Mouse (Mus musculus) cerebellum, postnatal 4 days (tissue): ENCODE results near the gene Kirrel3.

ENCODE experiments used
- DNase-seq, 2 experiments: peaks; one replicate each; pipeline ENCODE4 v3.0.0; 2022; ENCODE audit warnings: low spot score in 2 of 2, mixed read lengths in 1 of 2

Kirrel3 gene

DNA sequence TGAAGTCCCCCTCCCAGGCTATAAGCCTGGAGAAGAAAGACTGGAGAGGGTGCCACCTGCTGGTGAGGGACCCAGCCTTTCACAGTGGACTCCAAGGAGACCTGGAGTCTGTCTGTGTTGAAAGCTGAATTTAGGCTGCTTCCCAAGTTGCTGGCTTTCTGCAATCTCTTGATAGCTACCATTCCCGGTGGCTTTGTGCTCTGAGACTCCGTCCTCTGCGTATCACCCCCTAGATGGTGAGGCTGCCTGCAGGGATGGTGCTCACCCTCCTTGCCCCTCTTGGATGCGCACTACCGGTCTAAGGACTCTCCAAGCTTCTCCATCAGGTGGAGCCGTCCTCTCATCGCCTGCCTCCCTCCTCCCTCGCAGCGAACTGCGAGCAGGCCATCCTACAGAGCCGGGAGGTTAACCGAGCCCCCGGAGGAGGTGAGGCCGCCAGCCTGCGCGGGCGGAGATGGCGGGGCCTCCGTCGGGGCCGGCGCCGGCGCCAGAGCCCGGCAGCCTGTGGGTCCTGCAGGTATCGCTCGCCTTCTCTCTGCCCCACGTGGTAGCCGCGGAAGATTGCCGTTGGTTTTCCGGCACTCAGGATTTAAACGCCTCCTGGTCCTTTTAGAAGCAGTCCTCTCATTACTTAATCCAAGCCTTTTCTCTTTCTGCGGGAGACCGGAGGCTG, at the start of gene Kirrel3:
Kirrel3 (plus strand) TSS at position 136 of the 673 bp plus-strand sequence.
- peak; percentile 64 to 75 for DNase-seq

DNA sequence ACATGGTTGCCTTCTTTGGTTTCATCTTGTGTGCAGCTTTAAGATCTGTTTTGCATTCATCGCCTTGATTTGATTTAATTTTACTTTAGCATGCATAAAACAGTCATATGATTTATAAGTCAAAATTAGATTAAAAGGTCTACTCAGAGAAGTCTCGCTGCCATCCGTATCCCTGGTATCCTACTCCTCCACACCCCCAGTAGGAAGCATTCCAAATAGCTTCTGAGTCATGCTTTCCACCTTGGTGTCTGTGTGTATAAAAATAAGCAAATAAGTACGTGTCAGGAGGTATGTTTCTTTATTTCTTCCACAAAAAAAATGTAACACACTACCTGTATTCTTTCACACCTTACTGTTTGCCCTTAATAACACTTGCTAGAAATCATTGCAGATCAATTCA, 45.0 kb upstream of the Kirrel3 start:
- no peak for DNase-seq

DNA sequence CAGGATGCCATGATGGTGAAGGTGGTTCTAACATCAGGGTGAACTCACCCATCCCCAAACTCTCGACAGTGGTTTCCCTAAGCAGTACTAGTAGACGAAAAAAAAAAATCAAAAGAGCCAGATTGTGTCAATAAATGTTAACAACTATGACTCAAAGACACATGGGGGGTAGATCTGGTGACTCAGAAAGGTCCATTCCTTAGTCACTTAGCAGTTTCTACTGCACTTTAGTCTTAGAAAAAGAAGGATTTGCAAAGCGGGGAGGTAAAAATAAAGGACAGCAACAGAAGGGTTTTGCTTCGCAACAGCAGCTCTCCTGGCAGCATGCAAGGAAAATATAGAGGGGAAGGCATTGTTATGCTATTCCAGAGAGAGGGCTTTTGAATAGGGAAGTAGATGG, 41.7 kb upstream of the Kirrel3 start:
- no peak for DNase-seq

DNA sequence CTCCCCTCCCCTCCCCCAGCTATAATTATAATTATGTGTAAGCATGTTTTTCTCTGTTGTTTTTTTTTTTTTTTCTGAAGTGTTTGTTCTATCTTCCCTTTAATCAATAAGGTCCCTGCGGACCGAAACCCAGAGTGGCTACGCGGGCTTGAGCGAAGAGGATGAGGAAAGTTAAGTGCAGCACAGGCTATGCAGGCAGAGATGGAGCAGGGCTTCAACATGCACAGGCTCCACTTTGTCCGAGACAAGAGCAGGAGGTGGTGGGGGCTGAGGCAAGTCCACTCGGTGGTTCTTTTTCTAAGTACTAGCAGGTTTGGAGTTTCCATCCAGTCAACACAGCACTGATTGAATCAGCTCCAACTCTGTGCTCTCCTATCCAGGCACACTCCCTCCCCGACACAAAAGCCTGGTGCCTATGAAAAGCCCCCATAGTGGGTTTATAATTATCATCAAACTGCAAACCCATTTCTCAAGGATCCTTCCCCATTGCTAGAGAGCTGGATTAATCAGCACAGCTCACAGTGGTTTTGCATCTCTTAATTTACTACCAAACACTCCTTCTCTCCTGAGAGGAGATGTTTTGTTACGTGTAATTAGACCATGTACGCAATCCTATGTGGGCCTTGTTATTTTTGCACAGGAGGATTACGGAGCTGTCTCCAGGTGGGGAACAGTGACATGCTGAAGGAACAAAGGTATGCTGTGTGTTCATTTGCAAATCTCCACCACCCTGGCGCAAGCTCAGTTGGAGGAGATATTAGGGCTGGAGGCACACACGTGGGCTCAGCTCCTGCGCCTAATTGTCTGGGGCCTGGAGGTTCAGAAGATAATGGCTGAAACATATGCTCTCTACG, 39.0 kb upstream of the Kirrel3 start:
- no peak for DNase-seq

DNA sequence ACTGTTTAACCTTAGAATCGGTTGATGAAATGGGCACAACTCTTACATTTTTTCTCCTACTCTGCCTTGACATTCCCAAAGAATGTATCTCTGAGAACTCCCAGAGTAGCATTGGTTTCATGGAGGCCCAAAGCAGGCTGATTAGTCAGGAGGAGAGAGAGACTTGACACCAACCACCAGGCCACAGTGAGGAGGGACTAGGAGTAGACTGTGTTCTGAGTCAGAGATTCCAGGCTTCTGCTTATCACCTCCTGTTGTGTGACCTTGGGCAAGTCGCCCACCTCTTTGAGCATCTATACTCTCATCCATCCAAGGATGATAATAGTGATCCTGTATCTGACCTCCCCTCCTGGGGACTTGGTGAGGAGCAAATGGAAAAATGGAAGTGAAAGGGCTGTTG, 38.0 kb upstream of the Kirrel3 start:
- no peak for DNase-seq

DNA sequence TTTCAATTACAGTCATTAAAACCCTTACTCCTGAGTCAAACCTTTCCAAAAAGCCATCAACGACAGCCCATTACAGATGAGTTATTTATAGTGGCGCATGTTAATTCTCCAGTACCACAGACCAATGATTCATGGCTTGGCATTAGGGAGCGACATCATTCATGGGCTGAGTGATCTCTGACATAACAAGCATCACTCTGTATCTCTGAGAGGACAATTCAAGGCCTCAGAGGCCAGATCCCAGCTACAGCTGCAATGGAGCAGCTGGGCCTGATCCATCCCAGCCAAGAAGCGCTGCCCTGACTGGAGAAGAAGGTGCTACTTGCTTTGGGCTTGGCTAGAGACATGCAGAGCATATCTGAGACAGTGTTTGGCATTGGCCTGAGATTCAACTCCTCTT, 37.2 kb upstream of the Kirrel3 start:
- no peak for DNase-seq

DNA sequence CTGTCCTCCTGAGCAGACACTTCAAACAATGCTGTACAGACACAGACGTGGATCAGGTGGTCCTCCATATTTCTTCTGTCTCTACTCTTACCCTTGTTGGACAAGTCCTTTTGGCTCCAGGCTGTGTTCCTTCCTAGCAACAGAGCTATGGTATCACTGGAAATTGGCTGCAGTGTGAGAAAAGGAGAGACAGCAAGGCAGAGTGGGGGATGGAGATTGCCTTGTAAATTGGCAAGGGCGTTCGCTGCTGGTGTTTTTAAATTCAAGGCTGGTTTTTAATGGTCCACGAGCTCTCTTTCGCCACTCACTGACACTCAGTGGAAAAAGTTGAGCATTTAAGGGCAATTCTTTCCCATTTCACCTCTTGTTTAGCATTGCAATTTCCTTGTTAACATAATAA, 27.5 kb upstream of the Kirrel3 start:
- DNase-seq = no peak

- DNase-seq = no peak
These were observed 25.7 kb upstream of the Kirrel3 start for GRCm38 (mm10) chr9:34459968-34460367.

DNA sequence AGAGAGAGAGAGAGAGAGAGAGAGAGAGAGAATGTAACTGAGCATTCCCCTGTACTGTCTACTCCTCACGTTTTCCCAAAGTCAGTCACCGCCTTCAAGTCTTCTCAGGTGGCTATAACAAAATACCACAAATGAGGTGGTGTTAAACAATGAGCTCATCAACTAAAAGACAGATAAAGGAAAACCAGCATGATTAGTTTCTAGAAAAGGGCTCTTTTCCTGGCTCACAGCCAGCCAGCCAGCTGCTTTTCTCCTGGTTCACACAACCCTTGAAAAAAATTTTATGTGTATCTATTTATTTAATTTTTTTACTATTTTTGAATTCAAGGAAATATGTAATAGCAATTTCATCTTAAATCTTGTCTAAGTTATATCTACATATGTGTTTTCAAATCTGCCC, 22.0 kb upstream of the Kirrel3 start:
- no peak for DNase-seq

DNA sequence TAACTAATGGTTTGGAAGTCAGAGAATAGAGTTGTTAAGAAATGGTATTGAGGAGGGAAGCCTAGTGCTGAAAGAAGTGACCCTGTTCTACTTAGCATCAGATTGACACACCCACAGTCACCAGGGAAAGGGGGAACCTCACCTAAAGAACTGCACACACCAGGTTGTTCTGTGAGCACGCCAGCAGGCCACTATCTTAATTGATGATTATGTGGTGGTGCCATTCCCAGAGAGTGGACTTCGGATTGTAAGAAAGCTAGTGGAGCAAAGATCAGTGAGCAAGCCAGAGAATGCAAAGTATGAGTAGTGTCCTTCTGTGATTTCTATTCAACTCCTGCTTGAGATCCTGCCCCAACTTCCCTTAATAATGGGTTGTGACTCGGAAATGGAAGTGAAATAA, 19.6 kb upstream of the Kirrel3 start:
- no peak for DNase-seq

DNA sequence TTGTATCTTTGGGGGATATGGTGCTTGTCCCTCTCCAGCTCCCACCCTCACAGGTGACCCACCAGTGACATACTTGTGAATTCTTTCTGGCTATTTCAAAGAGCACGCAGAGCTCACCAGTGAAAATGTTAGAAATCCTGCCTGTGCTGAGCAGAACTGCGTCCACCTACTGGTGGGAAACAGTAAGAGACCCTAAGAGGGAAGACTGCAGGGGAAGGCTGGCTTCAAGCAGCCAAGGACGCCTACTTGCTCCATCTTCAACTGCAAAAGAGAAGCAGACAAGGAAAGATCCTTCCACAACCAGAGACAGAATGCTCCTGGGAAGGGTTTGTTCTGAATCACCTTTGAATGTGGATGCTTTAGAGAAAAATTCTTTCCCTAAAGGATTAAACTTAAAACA, 16.5 kb upstream of the Kirrel3 start:
- DNase-seq = no peak

GRCm38 (mm10) chr9:34476206-34476605, 9.5 kb upstream of the Kirrel3 start:
- DNase-seq = no peak

GRCm38 (mm10) chr9:34478494-34478893, 7.2 kb upstream of the Kirrel3 start:
- DNase-seq = no peak

DNA sequence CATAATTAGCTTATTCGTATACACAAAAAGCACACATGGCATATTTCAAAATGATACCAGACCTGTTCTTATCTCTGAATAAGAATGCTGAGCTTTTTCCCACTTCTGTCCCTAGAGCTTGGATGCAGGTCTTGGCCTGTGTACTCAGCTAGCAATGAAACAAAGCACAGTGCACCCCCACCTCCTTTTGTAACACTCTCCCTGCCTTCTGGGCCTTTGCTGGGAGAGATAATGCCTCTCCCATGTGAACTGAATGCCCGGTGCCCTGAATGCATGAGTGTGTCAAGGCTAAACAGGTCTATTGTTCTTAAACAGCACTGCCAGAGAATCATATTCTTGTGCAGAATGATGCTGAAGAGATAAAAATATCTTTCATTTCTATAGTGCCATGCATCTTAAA, 2.5 kb upstream of the Kirrel3 start:
- no peak for DNase-seq

DNA sequence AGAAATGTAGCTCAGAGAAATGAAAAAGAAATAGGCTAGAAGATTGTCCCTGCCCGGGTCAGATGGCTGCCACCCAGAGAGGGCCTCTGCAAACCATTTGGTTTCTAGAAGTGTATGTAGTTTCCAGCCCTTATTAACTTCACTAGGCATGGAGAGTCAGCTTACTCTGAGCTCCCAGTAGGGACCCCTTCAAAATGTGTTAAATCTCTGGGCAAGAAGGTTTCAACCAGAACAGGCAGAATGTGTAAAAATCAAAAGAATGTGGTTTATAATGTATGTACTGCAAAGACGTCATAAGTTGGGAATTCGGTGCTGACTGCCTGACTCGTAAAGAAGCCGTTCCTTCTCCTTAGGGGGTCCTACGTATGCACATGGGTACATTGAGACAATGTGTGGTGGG, 1.0 kb upstream of the Kirrel3 start:
- DNase-seq = no peak

DNA sequence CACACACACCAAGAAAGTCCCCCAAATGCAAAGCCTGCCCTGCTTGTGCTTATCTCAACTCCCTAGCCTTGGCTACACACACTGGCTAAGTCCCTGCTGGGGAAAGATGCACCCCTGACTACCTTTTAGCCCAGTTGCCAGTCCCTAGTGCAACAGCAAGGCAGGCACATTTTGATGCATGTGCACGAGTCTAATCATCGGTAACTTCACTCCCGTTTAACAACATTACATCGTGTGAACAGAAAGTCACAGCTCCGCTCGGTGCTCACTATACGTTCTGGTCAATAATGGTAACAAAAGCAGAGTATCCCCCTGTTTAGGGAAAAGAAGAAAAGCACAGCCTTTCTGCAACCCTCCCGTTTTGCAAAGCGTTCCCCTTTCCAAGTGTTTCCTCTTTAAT, 2.6 kb downstream of the Kirrel3 start:
- no peak for DNase-seq

DNA sequence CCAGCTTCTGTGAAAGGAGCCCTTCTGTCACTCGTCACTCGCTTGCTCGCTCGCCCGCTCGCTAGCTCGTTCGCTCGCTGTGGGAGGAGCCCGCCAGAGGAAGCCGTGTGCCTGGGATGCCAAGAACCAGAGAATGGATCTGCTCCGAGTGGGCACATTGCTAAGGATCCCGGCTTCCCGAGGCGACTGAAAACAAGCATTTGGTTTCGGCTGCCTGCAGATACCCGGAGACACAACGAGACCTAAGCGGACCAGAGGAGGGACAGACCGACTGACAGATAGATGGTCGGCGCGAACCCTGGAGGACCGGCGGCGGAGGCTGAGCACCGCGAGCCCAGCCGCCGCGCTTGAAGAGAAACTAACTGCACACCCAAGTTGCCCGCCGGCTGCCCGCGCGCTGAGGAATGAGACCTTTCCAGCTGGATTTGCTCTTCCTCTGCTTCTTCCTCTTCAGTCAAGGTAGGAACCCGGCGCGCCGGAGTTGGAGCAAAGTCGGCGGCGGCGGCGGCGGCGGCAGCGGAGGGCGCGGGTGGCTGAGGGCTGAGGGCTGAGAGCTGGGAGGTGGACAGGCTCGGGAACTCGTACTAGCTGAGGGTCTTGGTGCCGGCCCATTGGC, 3.1 kb downstream of the Kirrel3 start:
- DNase-seq = peak in 1 of 2 experiments; percentile 69

- DNase-seq = no peak
These were observed 3.6 kb downstream of the Kirrel3 start for GRCm38 (mm10) chr9:34489316-34489710.

DNA sequence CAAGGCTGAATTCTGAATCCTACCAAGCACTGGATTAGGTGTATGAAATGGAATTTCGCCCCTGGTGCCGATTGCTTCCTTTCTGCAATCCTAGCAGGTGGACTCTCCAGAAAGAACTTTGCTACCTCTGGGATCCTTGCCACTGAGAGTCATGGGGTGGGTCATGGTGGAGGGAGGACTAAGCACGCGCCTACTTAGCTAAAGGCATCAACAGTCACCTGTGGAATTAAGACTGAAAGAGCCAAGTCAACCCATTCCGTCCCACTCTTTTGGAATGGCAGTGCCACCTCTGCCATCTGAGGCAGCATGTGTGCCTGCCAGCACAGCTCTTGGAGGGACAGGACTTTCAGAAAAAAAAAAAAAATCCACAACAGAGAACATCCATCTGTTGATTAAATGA, 4.1 kb downstream of the Kirrel3 start:
- DNase-seq = no peak

DNA sequence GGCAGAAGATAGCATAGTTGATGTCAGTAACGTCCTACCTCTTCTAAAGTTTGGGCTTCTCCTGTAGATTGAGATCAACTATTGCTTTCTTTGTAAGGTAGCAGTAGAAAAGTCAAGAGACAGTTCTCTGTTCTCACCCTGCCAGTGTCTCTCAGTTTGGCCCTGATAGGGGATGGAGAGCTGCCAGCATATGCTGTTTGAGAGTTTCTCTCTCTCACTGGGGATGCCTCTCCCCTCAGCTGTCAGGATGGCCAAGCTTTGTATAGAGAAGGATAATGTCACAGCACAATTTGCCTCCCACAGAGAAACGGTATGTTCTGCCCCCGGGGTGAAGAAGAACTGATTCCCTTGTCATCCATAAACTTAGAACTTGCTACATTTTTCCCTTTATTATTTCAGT, 6.4 kb downstream of the Kirrel3 start:
- peak in 1 of 2 experiments; percentile 24 for DNase-seq

GRCm38 (mm10) chr9:34493571-34493970, 7.9 kb downstream of the Kirrel3 start:
- DNase-seq = no peak

DNA sequence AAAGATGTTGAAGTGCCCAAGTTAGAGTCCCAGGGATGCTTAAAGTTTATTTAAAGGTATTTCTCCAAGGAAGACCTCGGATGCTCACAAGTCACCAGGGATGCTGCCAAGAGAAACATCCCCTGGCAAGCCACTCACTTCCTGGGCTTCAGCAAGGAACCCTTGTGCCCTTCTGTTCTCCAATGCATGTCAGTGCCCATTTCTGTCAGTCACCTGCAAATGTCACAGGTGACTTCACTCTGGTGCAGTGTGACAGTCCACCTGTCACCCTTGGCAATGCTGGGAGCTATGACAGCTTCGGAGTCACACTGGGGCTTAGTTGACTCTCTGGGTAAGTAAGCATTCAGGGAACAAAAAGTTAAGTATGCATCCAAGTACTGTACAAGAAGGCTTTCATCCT, 12.4 kb downstream of the Kirrel3 start:
- DNase-seq = no peak

GRCm38 (mm10) chr9:34498651-34499050, 13.0 kb downstream of the Kirrel3 start:
- DNase-seq = peak; percentile 86 to 93
